Mouse (Mus musculus) brain, adult 2 months (tissue): ENCODE measurements around the gene Bsdc1.
A peak's percentile ranks its signal among the peaks of the same experiment; 100 is the strongest.

ENCODE experiments used
- DNase-seq: peaks from one replicate; pipeline ENCODE4 v3.0.0; 2011; ENCODE audit warnings: low read depth, low spot score

The Bsdc1 gene

DNA sequence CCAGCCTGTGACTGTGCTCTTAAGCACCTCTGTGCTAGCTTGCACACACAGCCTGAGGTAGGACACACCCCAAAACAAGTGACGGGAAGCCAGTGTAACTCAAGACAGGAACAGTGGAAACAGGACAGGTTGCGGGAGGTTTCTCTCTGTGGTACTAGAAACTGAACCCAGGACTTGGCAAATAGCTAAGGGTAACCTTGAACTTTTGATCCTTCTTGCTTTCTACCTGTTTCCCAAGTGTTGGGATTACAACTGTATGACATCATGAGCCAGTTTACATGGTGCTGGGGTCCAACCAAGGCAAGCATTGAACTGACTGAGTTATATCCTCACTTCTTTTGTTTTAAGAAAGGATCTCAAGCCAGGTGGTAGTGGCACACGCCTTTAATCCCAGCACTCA is 18.5 kb downstream of the Bsdc1 start:
- no peak for DNase-seq

DNA sequence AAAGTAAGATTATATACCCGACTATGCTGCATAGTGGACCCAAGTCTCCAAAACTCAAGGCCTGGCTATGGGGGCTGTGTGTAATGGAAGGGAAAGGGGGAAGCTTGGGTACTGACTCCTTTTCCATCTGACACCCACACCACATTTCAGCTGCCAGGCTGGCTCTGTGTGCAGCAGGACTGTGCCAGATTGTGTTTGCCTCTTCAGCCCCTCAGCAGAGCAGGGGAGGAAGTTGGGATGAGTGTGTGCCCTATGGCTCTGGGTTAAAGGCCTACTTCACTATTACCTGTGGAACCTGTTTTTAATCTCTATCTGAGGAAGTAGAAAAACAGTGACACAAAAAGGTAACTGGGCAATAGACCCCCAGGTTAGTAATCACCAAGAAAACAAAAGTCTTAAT is 19.7 kb downstream of the Bsdc1 start:
- peak; percentile 52 for DNase-seq

DNA sequence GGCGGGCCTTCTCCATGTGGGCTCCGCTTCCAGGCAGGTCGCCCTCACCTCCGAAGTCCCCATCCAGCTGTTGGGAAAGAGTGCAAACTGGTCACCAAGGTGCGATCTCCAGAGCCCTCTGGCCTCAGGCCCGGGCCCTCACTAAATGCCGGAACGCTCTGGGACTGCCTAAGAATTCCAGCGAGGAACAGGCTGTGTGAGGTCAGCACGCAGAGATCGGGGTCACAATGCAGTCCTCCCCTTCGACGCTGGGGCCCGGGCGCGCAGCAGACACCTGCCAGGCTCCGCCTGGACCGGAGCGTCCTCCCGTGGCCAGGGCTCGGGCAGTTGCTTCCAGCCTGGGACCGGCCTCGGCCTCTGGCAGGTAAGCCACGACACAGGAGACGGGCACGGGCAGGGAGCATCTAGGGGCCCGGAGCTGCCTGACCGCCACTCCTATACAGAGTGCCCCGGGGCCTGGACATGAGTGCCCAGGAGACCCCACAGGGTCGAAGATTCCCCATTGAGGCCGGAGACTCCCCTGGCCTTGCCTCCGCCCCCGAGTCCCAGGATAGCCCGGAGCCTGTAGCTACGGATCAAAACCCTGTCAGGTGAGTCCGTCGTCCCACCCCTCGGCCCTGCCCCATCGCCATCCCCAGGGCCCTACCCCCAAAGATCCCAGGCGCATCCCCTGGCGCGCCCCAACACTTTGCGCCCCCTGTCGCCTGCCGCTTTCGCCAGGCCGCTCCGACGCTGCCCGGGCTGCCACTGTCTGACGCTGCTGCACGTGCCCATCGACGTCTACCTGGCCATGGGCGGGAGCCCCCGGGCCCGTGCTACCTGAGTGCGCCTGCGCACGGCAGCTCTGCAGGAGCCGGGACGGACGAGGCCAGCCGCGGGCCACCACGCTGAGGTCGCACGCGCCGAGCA is 29.8 kb downstream of the Bsdc1 start, which contains the start of the genes Tssk3 and Fam229a:
Tssk3 (minus strand) TSS at position 51 of the 909 bp plus-strand sequence.
Fam229a (plus strand) TSS at position 219 of the 909 bp plus-strand sequence.
- peak; percentile 67 for DNase-seq

- no peak for DNase-seq
Measured at GRCm38 (mm10) chr4:129494681-129495080, 33.3 kb downstream of the Bsdc1 start.

DNA sequence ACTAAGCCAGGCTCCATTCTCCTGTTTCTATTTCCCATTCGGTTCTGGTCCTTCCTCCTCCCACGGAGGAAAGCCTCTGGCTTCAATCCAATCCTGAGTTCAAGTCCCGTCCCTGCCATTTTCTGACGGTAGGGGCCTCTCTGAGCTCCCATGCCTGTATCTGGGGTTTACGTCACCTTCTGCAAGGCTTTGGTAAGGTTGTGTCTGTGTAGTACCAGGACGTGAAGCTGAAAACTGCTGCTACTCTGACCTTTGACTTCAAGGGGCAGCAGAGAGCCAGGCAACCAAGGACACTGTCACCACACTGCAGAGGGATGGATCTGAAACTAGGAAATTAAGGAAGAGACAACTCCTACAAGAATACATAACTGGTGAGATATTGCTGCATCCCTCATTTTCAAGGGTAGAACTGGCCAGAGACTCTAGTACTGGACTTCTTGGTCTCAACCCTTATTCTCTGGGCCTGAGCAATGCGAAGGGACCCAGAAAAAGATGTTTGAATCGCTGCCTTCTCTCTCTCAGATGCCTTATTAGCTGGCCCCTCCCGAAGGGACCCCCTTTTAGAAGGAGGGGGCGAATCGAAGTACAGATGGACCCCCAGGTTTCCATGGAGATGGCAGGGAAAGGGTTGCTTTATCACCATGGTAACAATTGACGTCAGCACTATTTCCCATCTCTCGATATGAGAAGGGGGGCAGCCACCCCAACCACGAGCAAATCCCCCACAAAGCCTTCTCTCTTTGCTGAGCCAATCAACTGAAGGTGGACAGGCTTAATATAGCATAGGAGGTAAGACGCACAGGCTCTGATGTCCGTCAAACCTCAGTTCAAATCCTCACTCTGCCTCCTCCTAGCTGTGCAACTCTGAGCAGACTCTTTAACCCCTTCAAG is 34.5 kb downstream of the Bsdc1 start:
- peak; percentile 81 for DNase-seq

GRCm38 (mm10) chr4:129496631-129497030 is 35.2 kb downstream of the Bsdc1 start:
- no peak for DNase-seq

DNA sequence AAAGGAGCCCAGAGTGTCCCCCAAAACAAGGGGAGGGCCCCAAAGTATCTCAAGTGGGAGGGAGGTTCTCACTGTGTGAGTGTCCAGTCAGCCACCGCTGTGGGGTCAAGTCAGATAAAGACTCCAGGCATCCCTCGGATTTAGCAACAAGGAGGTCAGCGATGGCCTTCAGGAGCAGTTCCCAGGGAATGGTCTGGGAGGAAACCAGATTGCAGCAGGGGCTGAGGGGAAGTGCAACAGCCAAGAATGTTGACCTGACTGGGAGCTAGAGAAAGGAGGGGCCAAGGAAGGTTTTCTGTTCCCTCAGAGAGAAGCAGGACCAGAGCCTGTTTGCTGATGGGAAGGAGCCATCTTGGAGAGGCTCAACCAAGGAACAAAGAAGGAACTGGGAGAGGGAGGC is 37.6 kb downstream of the Bsdc1 start:
- no peak for DNase-seq

GRCm38 (mm10) chr4:129500017-129500416 is 38.6 kb downstream of the Bsdc1 start:
- DNase-seq, result no peak

GRCm38 (mm10) chr4:129500607-129501566 is 39.5 kb downstream of the Bsdc1 start:
- DNase-seq, result peak; percentile 64

DNA sequence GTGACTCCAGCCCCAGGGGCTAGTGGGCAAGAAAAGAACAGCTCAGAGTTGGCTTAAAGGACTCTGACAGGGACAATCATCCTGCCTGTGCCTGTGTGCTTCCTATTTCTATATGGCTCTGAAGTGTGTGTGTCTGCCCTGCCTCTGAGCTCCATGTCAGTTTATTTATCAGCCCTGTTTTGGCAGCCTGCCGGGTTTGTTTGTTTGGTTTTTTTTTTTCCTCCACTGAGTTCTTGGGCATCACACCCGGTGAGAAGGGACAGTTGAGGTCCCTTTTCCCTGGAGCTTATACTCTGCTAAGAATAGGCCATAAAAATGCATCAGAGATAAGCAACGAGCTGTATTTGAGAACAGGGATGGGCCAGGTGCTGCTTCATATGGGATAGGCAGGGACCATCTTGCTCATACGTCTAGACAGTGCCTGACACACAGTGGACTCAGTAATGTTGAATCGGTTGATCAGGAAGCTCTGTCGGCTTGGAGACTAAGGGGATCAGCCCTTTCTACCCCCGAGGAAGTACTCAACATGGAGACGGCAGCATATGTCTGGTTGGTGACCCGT is 41.0 kb downstream of the Bsdc1 start:
- DNase-seq, result no peak

- no peak for DNase-seq
Measured at GRCm38 (mm10) chr4:129502901-129503444, 41.6 kb downstream of the Bsdc1 start.

- DNase-seq, result no peak
Measured at GRCm38 (mm10) chr4:129505511-129505910, 44.1 kb downstream of the Bsdc1 start.

GRCm38 (mm10) chr4:129507434-129508236 is 46.3 kb downstream of the Bsdc1 start:
- DNase-seq, result no peak

GRCm38 (mm10) chr4:129508237-129508515 is 46.8 kb downstream of the Bsdc1 start:
- no peak for DNase-seq

- DNase-seq, result no peak
Measured at GRCm38 (mm10) chr4:129508834-129509600, 47.6 kb downstream of the Bsdc1 start.

DNA sequence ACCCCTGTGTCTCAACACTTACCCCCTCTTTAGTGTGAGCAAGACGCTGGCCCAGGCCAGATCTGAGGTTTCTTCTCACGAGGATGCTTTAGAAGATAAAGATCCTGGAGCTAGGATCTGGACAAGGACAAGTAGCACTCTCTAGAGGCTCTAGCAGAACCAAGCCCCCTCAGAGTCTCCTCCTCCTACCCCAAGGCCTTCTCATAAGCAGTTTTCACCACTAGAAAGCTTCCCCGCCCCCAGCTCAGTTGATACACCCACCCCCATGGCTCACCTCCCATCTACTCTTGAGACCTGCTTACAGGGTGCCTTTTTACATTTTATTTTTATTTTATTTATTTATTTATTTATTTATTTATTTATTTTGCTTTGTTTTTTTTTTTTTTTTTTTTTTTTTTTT is 48.3 kb downstream of the Bsdc1 start:
- DNase-seq, result no peak

- DNase-seq, result no peak
Measured at GRCm38 (mm10) chr4:129510723-129511412, 49.5 kb downstream of the Bsdc1 start.

DNA sequence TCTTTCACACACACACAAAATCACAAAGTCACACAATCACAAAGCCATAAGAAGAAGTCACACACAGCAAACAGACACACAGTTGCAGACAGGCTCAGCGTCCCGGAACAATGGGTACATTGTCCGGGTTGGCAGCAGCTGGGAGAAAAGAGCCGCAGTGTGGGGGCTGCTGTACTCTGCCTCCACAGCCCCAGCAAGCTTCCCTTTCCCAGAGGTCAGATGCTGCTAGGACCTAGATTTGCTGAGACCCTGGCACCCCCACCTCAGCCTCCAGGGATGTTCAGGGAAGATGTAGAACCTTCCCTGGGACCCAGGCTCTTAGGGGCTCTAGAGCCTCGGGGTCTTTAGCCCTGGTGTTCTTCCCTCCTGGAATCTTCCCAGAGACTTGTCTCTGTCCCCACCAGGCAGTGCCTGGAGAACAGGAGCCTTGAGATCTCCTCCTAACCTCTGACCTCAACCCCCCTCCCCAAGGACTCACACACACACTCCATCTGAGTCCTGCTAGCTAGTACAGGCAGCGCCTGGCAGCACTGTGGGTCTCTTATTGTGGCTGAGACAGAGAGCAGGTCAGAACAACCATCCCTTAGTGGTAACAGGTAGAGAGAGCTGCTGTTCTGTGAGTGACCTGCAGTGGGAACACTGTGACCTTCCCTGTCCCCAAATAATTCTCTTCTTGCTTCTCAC is 50.2 kb downstream of the Bsdc1 start:
- peak; percentile 68 for DNase-seq
